Mouse (Mus musculus) midbrain, embryonic 15.5 days (tissue): ENCODE results near the gene Casq2. TPM values are rescaled to one million over a fixed set of nuclear protein-coding genes. Genes with fewer than 3 reads are reported as not detected.
A peak's percentile ranks its signal among the peaks of the same experiment; 100 is the strongest.

Experiments used
- ATAC-seq: fragments of 200-750 bp; cut with Nextera tagmentation; replicated peaks from 2 replicates; pipeline ENCODE4 v1.8.0; 2017; ENCODE audit warnings: moderate TSS enrichment
- H3K27ac ChIP-seq: fragments of 300-500 bp; sonication (generic); 2 replicates; pipeline ENCODE4 v1.5.1; 2015; ENCODE audit warnings: mild to moderate bottlenecking, inconsistent platforms
- H3K27me3 ChIP-seq: fragments of 300-500 bp; sonication (generic); replicated peaks from 2 replicates; pipeline ENCODE4 v1.6.1; 2015; ENCODE audit warnings: inconsistent platforms
- H3K36me3 ChIP-seq: fragments of 300-500 bp; sonication (generic); replicated peaks from 2 replicates; pipeline ENCODE4 v1.6.1; 2015; ENCODE audit warnings: inconsistent platforms
- H3K4me1 ChIP-seq: fragments of 300-500 bp; sonication (generic); 2 replicates; pipeline ENCODE4 v1.6.1; 2015; ENCODE audit warnings: inconsistent platforms
- H3K4me2 ChIP-seq: fragments of 300-500 bp; sonication (generic); 2 replicates; pipeline ENCODE4 v1.6.1; 2015; ENCODE audit warnings: inconsistent platforms, mild to moderate bottlenecking, moderate library complexity
- H3K4me3 ChIP-seq: fragments of 300-500 bp; sonication (generic); 2 replicates; pipeline ENCODE4 v1.5.1; 2015; ENCODE audit warnings: mild to moderate bottlenecking, inconsistent platforms
- H3K9ac ChIP-seq: fragments of 300-500 bp; sonication (generic); 2 replicates; pipeline ENCODE4 v1.6.1; 2015; ENCODE audit warnings: mild to moderate bottlenecking, inconsistent platforms
- H3K9me3 ChIP-seq: fragments of 300-500 bp; sonication (generic); 2 replicates; pipeline ENCODE4 v1.6.1; 2016; ENCODE audit warnings: inconsistent platforms
- WGBS: fragments of 180-500 bp; shearing (Covaris S2); methylation state at CpG from one replicate; pipeline ENCODE4 v1.1.7; 2015; ENCODE audit warnings: mixed read lengths; 5-methylcytosine and 5-hydroxymethylcytosine counted together
- polyA plus RNA-seq: library from polyadenylated mRNA; unstranded; fragments of >200 nt; fragmentation: Nextera tagmentation; extraction: Ambion mirVana; gene quantifications from 2 replicates; pipeline ENCODE4 v1.2.1, GENCODE M21; 2015

The Casq2 gene
- polyA plus RNA-seq, 1 experiment from 2014 or later: 0.25 TPM

DNA sequence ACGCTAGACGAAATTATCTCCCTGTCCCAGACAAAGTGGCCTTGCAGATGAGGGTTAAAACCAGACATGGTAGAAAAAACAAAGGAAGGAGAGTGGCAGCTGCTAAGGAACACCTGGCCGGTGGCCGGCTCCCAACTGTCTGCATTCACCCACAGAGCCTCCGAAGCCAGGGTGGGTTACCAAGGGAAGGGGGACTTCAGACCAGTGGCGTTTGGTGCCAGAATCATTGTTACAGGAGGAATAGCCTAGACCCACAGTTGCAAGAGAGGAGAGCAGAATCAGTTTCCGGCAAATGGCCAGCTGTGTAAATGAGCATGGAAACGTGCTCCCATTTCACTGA is 23.6 kb upstream of the Casq2 start:
- Histone ChIP-seq H3K4me1 (no peaks in the 10 kb centered on the region; the same call in 1 of the 2 replicates), H3K27ac (no peak overlapping the region), H3K9ac (no peak overlapping the region), H3K36me3 (no peaks in the 10 kb centered on the region), H3K27me3 (no peaks in the 10 kb centered on the region), H3K4me2 (no peak overlapping the region), H3K9me3 (no peaks in the 10 kb centered on the region), H3K4me3 (no peak overlapping the region)
- 33% methylated on average over 8 of the region's 8 CpGs for WGBS
- no peak for ATAC-seq

DNA sequence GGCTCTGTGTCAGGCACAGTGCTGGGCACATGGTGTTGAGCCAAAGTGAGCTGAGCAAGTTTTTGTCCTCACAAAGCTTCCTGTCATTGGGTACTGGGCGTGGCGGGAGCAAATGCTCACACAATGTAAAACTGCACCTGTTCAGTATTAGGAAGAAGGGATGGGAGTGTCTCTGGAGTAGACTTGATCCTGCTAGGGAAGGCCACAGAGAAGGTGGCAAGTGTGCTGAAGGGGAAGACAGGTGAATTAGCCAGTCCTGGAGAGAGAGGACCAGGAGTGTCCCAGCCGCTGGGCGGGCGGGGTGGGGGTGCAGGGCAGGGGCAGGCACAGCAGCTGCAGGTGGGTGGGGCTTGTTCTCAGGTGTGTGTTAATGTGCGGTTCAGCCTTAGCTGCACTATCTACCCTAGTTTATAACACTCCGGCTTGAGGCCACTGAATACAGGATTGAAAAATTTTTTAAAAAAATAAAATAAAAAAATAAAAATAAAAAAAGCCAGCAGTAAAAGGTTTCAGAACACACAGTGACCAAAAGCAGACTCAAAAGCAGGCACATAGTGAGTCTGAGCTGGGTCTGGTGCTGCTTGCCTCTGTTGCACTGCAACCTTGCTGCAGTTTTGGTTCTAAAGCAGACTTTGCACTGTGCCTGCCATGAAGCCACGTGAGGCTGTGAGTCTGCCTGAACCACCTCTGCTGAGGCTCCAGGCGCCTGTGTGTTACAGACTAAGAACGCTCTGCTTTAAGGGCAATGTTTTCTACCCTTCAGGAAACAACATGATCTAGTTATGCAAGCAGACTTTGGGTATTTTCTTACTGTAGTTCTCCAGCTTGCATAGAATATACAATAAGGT is 22.7 kb upstream of the Casq2 start:
- no peak overlapping the region for H3K27ac ChIP-seq
- WGBS: 76% methylated on average over 10 of the region's 10 CpGs
- no peak overlapping the region for H3K9ac ChIP-seq
- no peak overlapping the region for H3K4me3 ChIP-seq
- no peak overlapping the region for H3K4me2 ChIP-seq
- H3K27me3 ChIP-seq: no peaks in the 10 kb centered on the region
- H3K36me3 ChIP-seq: no peaks in the 10 kb centered on the region
- H3K4me1 ChIP-seq: no peaks in the 10 kb centered on the region; the same call in 1 of the 2 replicates
- no peak; the same call in 1 of the 2 replicates for ATAC-seq
- H3K9me3 ChIP-seq: no peaks in the 10 kb centered on the region

DNA sequence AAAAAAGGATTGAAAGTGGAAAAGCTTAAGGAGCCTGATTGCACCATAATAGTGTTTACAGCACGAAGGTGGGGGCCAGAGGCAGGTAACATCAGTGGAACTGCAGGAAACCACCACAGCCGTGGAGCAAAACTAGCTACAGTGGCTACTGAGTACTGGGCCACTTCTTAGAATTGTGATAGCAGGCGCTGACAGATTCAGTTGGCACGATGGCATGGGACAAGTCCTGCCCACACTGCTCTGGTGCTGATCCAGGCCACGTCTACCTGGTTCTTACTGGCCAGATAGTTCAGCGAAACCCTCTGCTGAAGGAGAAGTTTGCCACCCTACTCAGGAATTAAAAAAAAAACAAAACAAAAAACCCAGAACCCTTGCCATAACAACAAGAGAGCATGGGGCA is 21.6 kb upstream of the Casq2 start:
- H3K4me2 ChIP-seq: no peak overlapping the region
- no peaks in the 10 kb centered on the region for H3K9me3 ChIP-seq
- no peaks in the 10 kb centered on the region; the same call in 1 of the 2 replicates for H3K4me1 ChIP-seq
- H3K27ac ChIP-seq: no peak overlapping the region
- 85% methylated on average over 6 of the region's 6 CpGs for WGBS
- no peak overlapping the region for H3K4me3 ChIP-seq
- H3K9ac ChIP-seq: no peak overlapping the region
- no peaks in the 10 kb centered on the region for H3K36me3 ChIP-seq
- no peak for ATAC-seq
- no peaks in the 10 kb centered on the region for H3K27me3 ChIP-seq

DNA sequence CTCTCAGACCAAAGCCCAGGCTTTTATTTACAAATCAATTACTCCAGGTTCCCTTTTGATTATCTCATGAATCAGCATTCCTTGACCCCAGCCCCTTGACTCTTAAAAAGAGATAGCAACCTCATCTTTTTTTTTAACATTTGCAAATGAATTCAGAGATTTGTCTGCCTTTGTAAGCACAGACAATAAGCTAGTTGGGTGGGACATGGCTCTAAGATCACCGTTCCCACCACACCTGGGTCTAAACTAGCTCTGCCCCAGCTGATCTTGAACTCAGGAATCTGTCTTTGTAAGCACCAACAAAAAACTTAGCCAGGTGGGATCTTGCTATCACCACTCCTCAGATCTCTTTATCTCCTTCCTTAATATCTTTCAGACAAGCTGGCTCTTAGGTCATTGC is 18.9 kb upstream of the Casq2 start:
- Histone ChIP-seq H3K36me3 (no peaks in the 10 kb centered on the region), H3K27ac (no peak overlapping the region), H3K4me2 (no peak overlapping the region), H3K27me3 (no peaks in the 10 kb centered on the region), H3K9ac (no peak overlapping the region), H3K4me1 (no peaks in the 10 kb centered on the region; the same call in 1 of the 2 replicates), H3K9me3 (no peaks in the 10 kb centered on the region), H3K4me3 (no peak overlapping the region)
- WGBS: 38% methylated on average over 1 of the region's 1 CpGs
- ATAC-seq: no peak

DNA sequence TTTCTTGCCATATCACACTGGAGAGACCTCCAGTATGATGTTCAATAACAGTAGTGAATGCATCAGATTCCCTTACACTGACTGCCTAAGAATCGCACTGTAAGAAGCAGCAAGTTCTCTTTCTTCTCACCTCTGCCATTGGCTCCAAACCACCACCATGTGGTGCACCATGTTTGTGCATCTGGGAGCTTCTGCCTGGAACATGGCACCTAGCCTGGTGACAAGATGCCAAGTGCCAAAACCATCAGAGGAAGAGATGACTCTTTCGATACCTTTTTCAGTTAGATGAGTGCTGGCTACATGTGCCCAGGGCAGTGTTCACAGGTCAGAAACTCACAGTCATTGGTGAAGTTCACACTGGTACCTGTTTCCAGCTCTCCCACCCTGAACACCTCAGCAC is 18.4 kb upstream of the Casq2 start:
- H3K9me3 ChIP-seq: no peaks in the 10 kb centered on the region
- H3K4me2 ChIP-seq: no peak overlapping the region
- H3K4me1 ChIP-seq: no peaks in the 10 kb centered on the region
- WGBS: 94% methylated on average over 2 of the region's 2 CpGs
- no peaks in the 10 kb centered on the region for H3K27me3 ChIP-seq
- H3K9ac ChIP-seq: no peak overlapping the region
- no peak for ATAC-seq
- no peak overlapping the region for H3K4me3 ChIP-seq
- H3K27ac ChIP-seq: no peak overlapping the region
- H3K36me3 ChIP-seq: no peaks in the 10 kb centered on the region

DNA sequence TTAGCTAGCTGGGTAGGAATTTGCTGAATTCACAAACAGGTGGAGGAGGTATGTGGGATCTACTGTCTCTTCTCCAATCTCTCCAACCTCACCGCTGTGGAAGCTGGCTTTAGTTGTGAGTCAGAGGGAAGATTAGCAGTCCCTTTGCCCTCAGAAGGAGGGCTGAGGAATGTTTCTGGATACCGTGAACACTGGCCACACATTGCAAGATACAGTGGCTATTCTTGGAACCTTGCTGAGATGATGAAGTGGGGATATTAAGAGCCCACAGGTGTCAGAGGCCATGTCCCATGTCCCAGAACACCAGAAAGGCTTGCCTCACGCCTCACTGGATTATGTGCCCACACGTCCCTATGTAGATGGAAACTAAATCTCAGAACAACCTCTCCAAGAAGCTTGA is 17.0 kb upstream of the Casq2 start:
- H3K27ac ChIP-seq: no peak overlapping the region
- no peaks in the 10 kb centered on the region for H3K27me3 ChIP-seq
- WGBS: 82% methylated on average over 4 of the region's 4 CpGs
- H3K36me3 ChIP-seq: no peaks in the 10 kb centered on the region
- ATAC-seq: no peak
- H3K4me2 ChIP-seq: no peak overlapping the region
- no peak overlapping the region for H3K4me3 ChIP-seq
- H3K9me3 ChIP-seq: no peaks in the 10 kb centered on the region
- no peaks in the 10 kb centered on the region for H3K4me1 ChIP-seq
- H3K9ac ChIP-seq: no peak overlapping the region

DNA sequence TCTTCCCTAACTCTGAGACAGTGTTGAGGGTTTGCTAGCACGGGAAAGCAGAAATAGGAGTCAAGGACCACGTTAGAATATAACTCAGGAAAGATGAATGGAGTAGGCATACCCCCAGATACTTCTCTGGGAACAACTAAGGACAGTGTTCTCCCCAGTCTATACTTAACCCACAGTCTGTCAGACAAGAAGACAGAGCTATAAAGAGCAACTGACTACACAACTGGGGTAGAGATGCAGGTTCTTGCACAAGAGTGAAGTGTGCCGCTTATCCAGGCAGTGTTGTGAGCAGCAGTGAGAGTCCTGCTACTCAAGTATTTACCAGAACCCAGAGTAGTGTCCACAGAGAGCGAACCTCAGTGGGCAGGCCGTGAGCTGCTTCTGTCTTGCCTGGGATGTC is 16.5 kb upstream of the Casq2 start:
- no peaks in the 10 kb centered on the region for H3K36me3 ChIP-seq
- WGBS: 85% methylated on average over 5 of the region's 5 CpGs
- no peak overlapping the region for H3K27ac ChIP-seq
- H3K4me2 ChIP-seq: no peak overlapping the region
- no peaks in the 10 kb centered on the region for H3K4me1 ChIP-seq
- no peak overlapping the region for H3K9ac ChIP-seq
- H3K4me3 ChIP-seq: no peak overlapping the region
- no peaks in the 10 kb centered on the region for H3K9me3 ChIP-seq
- ATAC-seq: no peak
- H3K27me3 ChIP-seq: no peaks in the 10 kb centered on the region

DNA sequence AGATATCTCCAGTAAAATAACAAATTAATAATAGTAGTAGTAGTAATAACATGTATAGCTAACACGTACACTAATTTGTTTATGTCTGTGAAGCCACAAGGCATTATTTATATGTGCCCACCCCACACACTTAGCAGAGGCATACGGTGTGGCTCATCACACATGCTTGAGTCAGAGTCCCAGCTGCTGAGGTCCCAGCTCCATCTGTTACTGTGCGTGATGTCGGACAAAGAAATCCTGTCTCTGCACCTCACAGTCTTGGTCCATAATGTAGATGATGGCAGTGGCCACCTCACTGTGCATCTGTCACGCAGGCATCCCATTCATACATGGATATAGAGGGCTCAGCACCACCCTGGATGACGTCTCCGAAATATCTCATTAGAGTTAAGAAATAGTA is 15.9 kb upstream of the Casq2 start:
- H3K4me2 ChIP-seq: no peak overlapping the region
- no peaks in the 10 kb centered on the region for H3K27me3 ChIP-seq
- WGBS: 83% methylated on average over 7 of the region's 7 CpGs
- H3K4me3 ChIP-seq: no peak overlapping the region
- no peaks in the 10 kb centered on the region for H3K9me3 ChIP-seq
- no peaks in the 10 kb centered on the region for H3K36me3 ChIP-seq
- H3K9ac ChIP-seq: no peak overlapping the region
- no peak overlapping the region for H3K27ac ChIP-seq
- no peak for ATAC-seq
- no peaks in the 10 kb centered on the region for H3K4me1 ChIP-seq

DNA sequence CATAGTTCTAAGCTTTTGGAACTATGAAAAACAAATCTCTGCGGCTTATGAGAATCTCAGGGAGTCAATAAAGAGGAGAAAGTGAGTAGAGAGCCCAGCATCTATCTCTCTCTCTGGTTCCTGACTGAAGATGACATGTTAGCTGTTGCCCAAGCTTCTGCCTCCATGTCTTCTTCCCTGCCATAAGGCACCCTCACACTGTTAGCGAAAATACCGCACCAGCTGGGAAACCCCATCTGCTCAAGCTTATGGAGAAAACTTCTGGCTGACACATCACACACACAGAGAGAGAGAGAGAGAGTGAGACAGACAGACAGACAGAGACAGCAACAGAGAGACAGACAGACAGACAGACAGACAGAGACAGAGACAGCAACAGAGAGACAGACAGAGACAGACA is 15.2 kb upstream of the Casq2 start:
- Histone ChIP-seq H3K4me3 (no peak overlapping the region), H3K9me3 (no peaks in the 10 kb centered on the region), H3K27me3 (no peaks in the 10 kb centered on the region), H3K4me2 (no peak overlapping the region), H3K4me1 (no peaks in the 10 kb centered on the region), H3K36me3 (no peaks in the 10 kb centered on the region), H3K9ac (no peak overlapping the region), H3K27ac (no peak overlapping the region)
- WGBS: 90% methylated on average over 3 of the region's 3 CpGs
- no peak for ATAC-seq

DNA sequence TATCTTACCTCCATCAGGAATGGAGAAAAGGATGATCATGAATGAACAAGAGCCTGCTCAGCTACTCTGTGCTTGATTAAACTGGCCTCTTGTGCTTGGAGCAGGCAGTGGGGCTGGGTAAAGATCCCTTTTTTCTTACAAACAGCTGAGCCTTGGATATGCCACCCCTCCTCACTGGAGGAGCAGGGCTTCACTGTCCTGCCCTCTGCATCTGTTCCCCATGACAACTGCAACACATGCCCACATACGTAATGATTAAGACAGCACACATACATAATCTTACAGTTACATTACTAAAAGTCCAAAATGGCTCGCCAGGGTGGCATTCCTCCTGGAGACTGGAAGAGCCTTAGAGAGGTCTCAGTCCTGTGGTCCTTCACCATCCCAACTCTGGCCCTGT is 6.8 kb upstream of the Casq2 start:
- 0 out of 2 replicates have a peak, but pooled peaks cover 4% of the 10 kb centered on the region for H3K4me1 ChIP-seq
- H3K9me3 ChIP-seq: no peaks in the 10 kb centered on the region
- WGBS: 84% methylated on average over 2 of the region's 2 CpGs
- no peaks in the 10 kb centered on the region for H3K27me3 ChIP-seq
- no peak overlapping the region for H3K4me2 ChIP-seq
- H3K4me3 ChIP-seq: no peak overlapping the region
- ATAC-seq: no peak
- no peaks in the 10 kb centered on the region for H3K36me3 ChIP-seq
- H3K9ac ChIP-seq: no peak overlapping the region
- H3K27ac ChIP-seq: no peak overlapping the region

DNA sequence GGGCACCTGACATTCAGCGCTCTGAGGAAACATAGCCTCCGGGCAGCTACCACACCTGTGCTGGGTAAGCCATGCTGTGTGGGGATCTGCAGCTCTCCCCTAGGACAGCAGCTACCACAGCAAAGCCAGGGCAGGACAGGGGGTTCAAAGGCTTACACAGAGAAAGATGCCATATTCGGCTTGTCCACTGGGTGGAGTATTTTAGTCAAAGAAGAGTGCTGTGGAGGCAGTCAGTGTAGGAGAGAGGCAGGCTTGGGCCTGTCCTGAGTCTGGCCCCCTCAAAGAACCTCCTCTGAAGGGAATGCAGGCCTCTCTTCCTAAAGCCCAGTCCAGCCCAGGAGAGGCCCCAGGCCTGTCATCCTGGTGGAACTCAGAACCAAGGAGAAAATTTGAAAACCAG is 4.4 kb upstream of the Casq2 start:
- WGBS: 11% methylated on average over 3 of the region's 3 CpGs
- no peak overlapping the region for H3K4me3 ChIP-seq
- H3K9ac ChIP-seq: no peak overlapping the region
- H3K27ac ChIP-seq: no peak overlapping the region
- peak; percentile 90 for ATAC-seq
- H3K9me3 ChIP-seq: no peaks in the 10 kb centered on the region
- H3K27me3 ChIP-seq: 0 out of 2 replicates have a peak, but pooled peaks cover 5% of the 10 kb centered on the region
- H3K36me3 ChIP-seq: no peaks in the 10 kb centered on the region
- 0 out of 2 replicates have a peak, but pooled peaks cover 4% of the 10 kb centered on the region for H3K4me1 ChIP-seq
- H3K4me2 ChIP-seq: no peak overlapping the region

DNA sequence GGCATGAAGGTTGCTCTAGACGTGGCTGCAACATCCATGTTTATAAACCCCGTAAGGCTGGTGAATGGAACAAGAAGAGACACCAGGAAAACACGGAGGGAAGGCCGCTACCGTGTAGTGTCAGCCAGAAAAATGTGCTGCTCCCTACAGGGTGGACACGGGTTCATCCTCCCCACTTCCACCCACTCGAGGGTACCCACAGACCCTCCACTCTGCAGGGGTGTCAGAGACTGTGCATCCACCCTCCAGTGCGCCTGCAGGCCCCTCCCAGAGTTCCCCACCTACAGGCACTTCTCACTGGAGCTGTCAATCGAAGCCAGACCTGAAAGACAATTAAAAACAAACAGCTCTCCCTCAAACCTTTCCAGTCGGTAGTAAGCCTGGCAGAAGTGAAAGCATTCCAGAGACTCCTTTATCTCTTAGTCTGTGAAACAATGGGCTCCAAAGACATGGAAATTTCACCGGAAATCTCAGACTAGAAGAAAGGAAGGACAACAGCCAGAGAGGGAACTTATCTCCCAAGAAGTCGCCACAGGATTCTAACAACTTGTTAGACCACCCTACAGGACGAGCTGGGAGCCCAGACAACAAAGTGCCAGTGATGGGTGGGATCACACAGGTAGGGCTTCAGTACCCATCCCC is 2.5 kb upstream of the Casq2 start:
- Histone ChIP-seq H3K36me3 (no peaks in the 10 kb centered on the region), H3K9ac (no peak overlapping the region), H3K9me3 (no peaks in the 10 kb centered on the region), H3K27me3 (0 out of 2 replicates have a peak, but pooled peaks cover 5% of the 10 kb centered on the region), H3K27ac (no peak overlapping the region), H3K4me2 (no peak overlapping the region), H3K4me1 (0 out of 2 replicates have a peak, but pooled peaks cover 4% of the 10 kb centered on the region), H3K4me3 (no peak overlapping the region)
- 18% methylated on average over 13 of the region's 13 CpGs for WGBS
- no peak for ATAC-seq
